Mouse (Mus musculus): ENCODE measurements around the gene Gm10663. TPM values are rescaled to one million over a fixed set of nuclear protein-coding genes. Genes with fewer than 3 reads are reported as not detected.

Gm10663 gene
- total RNA-seq (2021) = not detected

GRCm38 (mm10) chr8:65074733-65075132 lies at the start of gene Gm10663:
Gene Gm10663 (plus strand): TSS chr8:65075033.
- no peak for DNase-seq

- no peak for DNase-seq
Observed at GRCm38 (mm10) chr8:65028959-65029686, 45.7 kb upstream of the Gm10663 start.

- DNase-seq = no peak
Observed at GRCm38 (mm10) chr8:65029776-65030175, 45.1 kb upstream of the Gm10663 start.

GRCm38 (mm10) chr8:65030735-65031485 lies 43.9 kb upstream of the Gm10663 start:
- DNase-seq = no peak

- no peak for DNase-seq
Observed at GRCm38 (mm10) chr8:65032107-65032506, 42.7 kb upstream of the Gm10663 start.

- no peak for DNase-seq
Observed at GRCm38 (mm10) chr8:65033056-65033455, 41.8 kb upstream of the Gm10663 start.

GRCm38 (mm10) chr8:65034136-65034535 lies 40.7 kb upstream of the Gm10663 start:
- DNase-seq = no peak

GRCm38 (mm10) chr8:65037117-65037533 lies 37.7 kb upstream of the Gm10663 start, which contains the start of gene Apela:
Gene Apela (minus strand): TSS chr8:65037336.
- peak in 1 of 2 experiments; percentile 16 for DNase-seq

- DNase-seq = no peak
Observed at GRCm38 (mm10) chr8:65046565-65046964, 28.3 kb upstream of the Gm10663 start.

GRCm38 (mm10) chr8:65047193-65047592 lies 27.6 kb upstream of the Gm10663 start:
- no peak for DNase-seq

- DNase-seq = no peak
Observed at GRCm38 (mm10) chr8:65047801-65048200, 27.0 kb upstream of the Gm10663 start.

- DNase-seq = no peak
Observed at GRCm38 (mm10) chr8:65053554-65053953, 21.3 kb upstream of the Gm10663 start.

- DNase-seq = no peak
Observed at GRCm38 (mm10) chr8:65053968-65054367, 20.9 kb upstream of the Gm10663 start.

GRCm38 (mm10) chr8:65056722-65057121 lies 18.1 kb upstream of the Gm10663 start:
- no peak for DNase-seq

- no peak for DNase-seq
Observed at GRCm38 (mm10) chr8:65062195-65062594, 12.6 kb upstream of the Gm10663 start.

GRCm38 (mm10) chr8:65064071-65064470 lies 10.8 kb upstream of the Gm10663 start:
- DNase-seq = no peak

- no peak for DNase-seq
Observed at GRCm38 (mm10) chr8:65065622-65066021, 9.2 kb upstream of the Gm10663 start.

- no peak for DNase-seq
Observed at GRCm38 (mm10) chr8:65067031-65067430, 7.8 kb upstream of the Gm10663 start.

GRCm38 (mm10) chr8:65067694-65068472 lies 7.0 kb upstream of the Gm10663 start:
- no peak for DNase-seq

- DNase-seq = no peak
Observed at GRCm38 (mm10) chr8:65068473-65068819, 6.4 kb upstream of the Gm10663 start.

- no peak for DNase-seq
Observed at GRCm38 (mm10) chr8:65070996-65071395, 3.8 kb upstream of the Gm10663 start.

GRCm38 (mm10) chr8:65080731-65081130 lies 5.9 kb downstream of the Gm10663 start:
- no peak for DNase-seq

- no peak for DNase-seq
Observed at GRCm38 (mm10) chr8:65085680-65086079, 10.8 kb downstream of the Gm10663 start.
